Mouse (Mus musculus) cerebellum, adult (tissue): ENCODE data around the gene Prr14l.
"Not testable (repeated sequence)": the region's sequence is repeated elsewhere in the genome, so short reads cannot be mapped to it uniquely, and the experiment has no call there.

ENCODE experiments used
- ATAC-seq: cut with Nextera tagmentation; 2 replicates; pipeline ENCODE4 v1.9.2; 2017; ENCODE audit warnings: mild to moderate bottlenecking, moderate library complexity, mixed read lengths; ENCODE audit not compliant: insufficient number of reproducible peaks, low FRiP score, low TSS enrichment

Gene Prr14l

DNA sequence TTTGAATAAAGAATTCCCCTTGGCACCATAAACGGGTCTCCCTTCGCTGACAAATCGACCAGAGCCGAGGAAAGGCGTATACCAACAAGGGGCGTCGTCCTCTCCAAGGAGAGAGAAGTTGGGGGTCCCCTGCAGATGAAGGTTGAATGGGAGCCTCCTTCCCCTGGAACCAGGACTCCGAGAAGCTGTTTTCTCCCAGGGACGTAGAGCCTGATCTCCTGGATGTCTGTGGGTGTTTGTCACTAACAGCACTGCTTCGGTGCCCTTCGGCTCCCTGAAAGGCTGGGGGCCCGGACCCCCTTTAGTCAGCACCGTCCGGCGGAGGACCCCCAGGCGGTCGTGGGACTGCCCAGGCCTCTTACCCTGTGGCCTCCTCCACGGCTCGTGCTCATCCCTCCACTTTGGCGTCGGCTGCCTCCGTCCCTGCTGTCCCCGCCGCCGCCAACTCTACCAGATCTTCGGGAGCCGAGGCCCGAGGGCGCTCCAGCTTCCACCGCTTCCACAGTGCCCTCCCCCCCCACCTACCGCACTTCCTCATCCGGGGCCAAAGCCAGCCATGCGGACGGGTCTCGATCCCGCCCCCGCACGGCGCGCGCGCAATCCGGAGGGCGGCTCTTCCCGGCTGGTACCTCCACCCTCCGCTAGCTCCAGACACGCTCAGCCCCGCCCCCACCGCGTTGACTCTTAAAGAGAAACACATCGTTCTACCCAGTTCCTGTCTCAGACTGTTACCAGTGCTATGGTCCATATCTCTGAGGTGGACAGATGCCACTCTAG lies at the start of gene Prr14l:
TSS of gene Prr14l (minus strand) at position 526 of the 777 bp plus-strand sequence.
- ATAC-seq: peak; percentile 89

GRCm38 (mm10) chr5:32886739-32887138 lies 32.7 kb upstream of the Prr14l start:
- no peak for ATAC-seq

DNA sequence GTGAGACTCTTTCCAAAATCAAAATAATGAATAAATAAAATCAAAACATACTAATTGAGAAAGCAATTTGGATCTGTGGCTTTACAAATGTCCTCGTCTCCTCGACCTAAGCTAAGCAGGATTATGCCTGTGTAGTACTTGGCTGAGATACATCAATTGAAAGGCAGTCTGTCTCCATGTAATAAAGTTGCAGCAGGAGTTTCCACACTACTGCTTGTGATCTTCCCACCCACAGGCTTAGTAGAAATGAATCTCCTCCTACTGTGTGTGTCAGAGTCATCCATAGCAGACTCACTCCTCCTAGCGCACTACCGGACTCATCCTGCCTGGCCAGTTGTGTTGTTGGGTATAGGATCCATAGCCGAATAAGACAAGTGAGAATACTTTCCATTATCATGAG lies 18.3 kb upstream of the Prr14l start:
- no peak for ATAC-seq

- no peak for ATAC-seq
Observed at GRCm38 (mm10) chr5:32869389-32870024, 15.5 kb upstream of the Prr14l start.

- ATAC-seq: peak; percentile 99
Observed at GRCm38 (mm10) chr5:32863253-32864228, 9.5 kb upstream of the Prr14l start, which contains the start of gene Depdc5. TSS of gene Depdc5 (plus strand) at chr5:32863701.

DNA sequence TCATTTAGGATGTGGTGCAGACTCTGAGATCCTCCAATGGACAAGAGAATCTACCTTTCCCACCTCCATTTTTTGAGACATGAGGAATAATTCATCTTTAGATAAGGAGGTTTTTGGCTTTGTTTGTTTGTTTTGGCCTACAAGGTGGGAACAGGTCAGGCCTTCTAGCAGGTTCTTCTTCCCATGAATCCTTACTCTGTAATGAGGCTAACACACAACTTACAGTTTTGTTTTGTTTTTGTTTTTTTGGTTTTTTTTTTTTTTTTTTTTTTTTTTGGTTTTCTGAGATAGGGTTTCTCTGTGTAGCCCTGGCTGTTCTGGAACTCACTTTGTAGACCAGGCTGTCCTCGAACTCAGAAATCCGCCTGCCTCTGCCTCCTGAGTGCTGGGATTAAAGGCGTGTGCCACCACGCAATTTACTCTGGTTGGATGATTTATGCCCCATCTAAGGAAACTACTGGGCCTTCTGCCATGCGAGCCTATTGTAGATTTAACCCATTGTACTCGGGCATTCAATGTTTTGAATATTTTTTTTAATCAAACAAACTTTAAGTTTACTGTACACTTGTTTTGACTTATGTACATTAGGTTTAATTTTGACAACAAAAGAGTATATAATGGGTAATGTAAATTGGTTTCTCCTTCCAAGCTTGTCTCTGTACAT lies 8.5 kb upstream of the Prr14l start:
- ATAC-seq: no peak

DNA sequence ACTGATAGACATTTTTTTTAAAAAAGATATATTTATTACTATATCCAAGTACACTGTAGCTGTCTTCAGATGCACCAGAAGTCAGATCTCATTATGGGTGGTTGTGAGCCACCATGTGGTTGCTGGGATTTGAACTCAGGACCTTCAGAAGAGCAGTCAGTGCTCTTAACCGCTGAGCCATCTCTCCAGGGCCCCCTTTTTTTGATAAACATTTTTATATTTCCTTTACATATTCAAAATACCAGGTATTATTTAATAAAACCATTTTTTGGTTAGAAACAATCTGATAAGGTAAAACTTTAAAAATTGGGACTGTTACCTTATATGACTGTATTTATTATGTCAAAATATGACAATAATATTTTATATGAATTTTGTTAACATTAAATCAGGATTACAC lies 7.0 kb upstream of the Prr14l start:
- ATAC-seq: no peak

DNA sequence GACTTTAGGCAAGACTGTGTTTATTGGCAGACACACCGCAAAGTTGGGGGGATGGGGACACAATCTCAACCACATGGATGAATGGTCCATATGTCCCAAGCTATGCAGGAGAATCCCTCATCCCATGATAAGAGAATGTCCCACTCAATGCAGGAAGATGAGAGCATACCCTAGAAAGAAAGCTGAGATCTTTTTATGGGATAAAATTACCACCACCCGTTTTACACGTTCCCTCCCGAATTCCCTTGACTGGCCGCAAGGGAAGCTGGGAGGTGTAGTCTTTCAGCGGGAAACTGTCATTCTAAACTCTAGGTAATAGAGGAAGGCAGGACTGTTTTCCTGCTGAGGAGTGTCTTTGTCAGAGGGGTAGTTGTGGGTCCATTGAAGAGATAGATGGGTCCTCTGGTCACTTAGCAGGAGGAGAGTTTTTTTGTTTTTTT lies 3.7 kb upstream of the Prr14l start:
- 0 out of 2 replicates have a peak, but pooled peaks have one; percentile 49 for ATAC-seq

- not testable (repeated sequence) for ATAC-seq
Observed at GRCm38 (mm10) chr5:32855274-32855673, 1.2 kb upstream of the Prr14l start.

GRCm38 (mm10) chr5:32854818-32855217 lies 762 bp upstream of the Prr14l start:
- ATAC-seq: no peak

DNA sequence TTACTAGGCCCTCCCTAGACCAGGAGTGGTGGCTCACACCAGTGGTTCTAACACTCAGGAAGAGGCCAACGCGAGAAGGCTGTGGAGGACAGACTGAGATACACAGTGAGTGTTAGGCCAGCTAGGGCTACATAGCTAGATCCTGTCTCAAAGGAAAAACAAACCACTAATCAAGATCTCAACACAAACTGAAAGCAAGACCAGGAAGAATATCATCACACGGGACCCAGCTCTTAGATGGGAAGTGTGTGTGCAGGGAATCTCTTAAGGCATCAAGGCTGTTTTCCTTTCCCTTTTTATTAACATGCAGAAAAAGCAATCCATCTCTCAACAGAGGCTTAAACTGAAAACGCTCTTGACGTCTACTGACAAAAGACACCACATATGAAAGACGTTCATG lies 2.0 kb downstream of the Prr14l start:
- no peak for ATAC-seq

DNA sequence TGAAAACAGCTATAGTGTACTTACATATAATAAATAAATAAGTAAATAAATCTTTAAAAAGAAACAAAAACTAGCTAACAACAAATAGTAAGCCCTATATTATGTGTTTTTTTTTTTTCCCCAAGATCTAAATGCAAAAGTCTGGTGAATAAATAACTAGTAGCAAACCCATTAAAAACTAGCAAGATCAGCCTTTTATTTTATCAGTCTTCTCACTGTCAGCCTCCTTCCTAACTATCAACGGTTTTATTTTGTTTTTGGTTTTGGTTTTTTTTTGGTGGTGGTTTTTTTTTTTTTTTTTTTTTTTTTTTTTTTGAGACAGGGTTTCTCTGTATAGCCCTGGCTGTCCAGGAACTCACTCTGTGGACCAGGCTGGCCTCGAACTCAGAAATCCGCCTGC lies 4.5 kb downstream of the Prr14l start:
- ATAC-seq: not testable (repeated sequence)

GRCm38 (mm10) chr5:32849178-32849577 lies 4.9 kb downstream of the Prr14l start:
- no peak for ATAC-seq

DNA sequence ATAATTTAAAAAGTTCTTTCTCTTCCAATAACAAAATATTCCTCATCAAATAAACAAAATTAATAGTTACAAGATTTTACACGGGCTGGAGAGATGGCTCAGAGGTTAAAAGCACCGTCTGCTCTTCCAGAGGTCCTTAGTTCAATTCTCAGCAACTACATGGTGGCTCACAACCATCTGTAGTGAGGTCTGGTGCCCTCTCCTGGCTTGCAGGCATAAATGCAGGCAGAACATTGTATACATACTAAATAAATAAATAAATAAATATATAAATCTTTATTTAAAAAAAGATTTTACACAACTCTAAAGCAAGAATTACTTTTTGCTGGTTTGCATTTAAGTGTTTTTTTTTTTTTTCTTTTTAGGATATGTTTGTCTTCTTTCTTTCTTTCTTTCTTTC lies 14.0 kb downstream of the Prr14l start:
- ATAC-seq: no peak

DNA sequence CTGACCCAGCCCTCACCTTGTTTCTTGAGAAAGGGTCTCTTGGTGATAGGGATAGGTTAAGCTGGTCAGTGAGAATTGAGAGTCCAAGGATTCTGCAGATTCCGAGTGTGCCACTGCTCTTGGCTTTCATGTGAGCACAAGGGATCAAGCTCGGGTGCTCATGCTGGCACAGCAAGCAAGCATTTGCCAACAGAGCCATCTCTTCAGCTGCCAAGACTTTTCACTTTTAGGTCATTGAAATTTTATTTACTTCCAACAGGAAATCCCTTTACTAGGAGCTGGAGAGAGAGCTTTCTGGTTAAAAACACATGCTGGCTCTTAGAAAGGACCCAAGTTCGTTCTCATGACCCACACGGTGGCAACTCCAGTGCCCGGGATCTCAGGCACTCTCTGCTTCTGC lies 17.1 kb downstream of the Prr14l start:
- ATAC-seq: no peak; the same call in 1 of the 2 replicates

DNA sequence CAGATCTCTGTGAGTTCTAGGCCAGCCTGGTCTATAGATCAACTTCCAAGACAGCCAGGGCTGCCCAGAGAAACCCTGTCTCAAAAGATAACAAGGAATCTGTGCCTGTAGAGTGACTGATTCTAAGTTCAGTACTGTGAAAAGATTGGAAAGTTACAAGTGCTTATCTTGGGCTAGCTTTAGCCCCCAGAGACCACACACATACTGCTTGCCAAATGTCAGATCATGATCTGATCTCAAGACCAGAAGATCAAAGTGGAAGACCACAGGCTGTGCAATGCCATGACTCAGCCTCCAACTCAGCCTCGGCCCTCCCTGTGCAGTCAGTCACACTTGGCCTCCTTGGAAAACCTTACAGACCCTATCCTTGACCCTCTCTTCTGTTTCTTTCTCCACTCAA lies 19.6 kb downstream of the Prr14l start:
- no peak for ATAC-seq

DNA sequence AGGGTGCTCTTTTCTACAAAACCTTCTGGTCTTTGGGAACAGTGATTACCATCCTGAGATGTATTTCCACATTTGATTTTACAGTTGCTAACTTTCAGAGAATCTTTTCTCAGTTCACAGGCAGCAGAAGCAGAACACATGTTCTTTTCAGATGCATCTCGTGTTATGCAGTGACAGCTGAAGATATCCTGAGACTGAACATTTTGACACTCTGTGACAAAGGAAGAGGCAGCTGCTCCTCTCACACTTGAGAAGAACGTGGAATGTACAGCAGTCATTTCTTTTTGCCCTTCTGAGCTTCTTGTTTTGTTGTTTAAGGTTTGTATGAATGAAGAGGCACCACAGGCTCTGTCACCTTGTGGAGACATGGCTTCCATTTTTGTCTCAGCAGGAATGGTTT lies 24.0 kb downstream of the Prr14l start:
- ATAC-seq: no peak

DNA sequence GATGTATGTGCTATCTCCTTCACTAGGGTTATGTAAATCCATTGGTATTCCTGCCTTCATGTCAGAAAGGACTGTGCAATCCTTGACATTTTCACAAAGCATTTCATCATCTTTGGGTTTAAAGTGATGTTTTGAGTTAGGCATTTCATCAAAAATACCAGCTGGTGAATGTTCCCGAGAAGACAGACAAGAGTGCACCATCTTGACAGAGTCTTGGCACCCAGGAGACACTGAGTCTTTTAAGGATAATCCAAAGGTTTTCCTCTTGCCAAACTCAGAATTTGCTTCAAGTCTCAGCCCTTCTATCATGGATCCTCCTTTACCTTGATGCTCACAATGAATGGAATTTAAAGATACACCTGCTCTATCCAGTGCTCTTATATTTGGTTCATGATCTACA lies 25.3 kb downstream of the Prr14l start:
- ATAC-seq: not testable (repeated sequence)

DNA sequence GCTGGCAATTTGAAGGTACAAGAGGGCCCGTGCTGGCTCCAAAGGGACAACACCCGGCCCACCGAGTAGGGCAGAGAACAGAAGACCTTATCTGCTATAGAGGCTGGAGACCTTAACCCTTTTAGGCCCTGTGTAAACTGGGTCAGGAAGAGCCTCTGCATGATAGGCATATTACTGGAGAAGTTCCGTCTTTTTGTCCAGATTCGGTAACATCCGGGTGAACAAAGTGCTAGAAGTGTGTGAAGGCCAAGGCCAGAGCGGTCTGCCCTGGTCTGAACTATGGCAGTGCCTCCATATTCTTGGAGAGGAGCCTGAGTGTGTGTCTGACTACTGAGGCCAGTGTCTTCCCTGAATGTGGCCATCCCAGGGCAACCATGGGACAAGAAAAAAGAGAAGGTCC lies 27.0 kb downstream of the Prr14l start, which contains the start of gene Gm20671:
TSS of gene Gm20671 (minus strand) at position 101 of the 400 bp plus-strand sequence.
- ATAC-seq: no peak

- ATAC-seq: no peak
Observed at GRCm38 (mm10) chr5:32820471-32820870, 33.6 kb downstream of the Prr14l start.
